Mouse (Mus musculus) lung, postnatal 14 days (tissue): Measurements from ENCODE around the gene Gm4952.
"Not testable (repeated sequence)": the region's sequence is repeated elsewhere in the genome, so short reads cannot be mapped to it uniquely, and the experiment has no call there.

ENCODE experiments used
- DNase-seq: peaks from one replicate; pipeline ENCODE4 v3.0.0; 2021

Gm4952 gene

DNA sequence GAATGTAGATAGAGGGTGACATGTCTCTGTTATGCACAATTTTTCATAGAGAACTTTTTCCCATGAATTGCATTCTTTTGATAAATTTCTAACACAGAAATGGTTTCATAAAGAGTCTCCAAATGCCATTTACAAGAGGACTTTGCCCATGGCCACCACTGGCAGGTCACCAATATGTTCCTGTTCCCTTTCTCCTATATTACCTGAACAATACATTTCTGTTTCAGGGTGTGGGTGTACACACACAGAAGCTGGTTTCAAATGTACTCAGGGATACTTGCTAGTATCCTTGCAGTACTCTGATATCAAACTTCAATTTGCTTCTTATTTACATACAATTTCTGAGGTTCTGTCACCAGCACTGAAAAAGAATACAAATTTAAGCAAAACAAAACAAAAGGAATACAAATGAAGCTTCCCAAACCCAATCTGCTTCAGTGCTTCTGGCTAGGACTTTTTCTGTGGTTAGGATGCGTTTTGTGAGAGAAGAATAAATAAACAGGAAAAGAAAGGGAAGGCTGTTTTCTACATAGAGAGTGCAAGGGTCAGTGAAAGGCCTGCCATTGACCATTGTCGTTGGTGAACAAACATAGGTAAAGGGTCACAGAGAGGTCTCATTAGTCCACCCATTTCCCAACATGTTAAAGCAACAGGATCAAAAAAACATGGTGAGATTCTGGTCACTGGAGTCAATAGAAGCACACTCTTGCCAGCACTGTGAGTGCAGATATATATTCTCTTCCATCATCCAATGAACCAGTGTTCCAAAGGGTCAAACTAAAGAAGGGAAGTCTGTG is 1.1 kb downstream of the Gm4952 start:
- DNase-seq = no peak

DNA sequence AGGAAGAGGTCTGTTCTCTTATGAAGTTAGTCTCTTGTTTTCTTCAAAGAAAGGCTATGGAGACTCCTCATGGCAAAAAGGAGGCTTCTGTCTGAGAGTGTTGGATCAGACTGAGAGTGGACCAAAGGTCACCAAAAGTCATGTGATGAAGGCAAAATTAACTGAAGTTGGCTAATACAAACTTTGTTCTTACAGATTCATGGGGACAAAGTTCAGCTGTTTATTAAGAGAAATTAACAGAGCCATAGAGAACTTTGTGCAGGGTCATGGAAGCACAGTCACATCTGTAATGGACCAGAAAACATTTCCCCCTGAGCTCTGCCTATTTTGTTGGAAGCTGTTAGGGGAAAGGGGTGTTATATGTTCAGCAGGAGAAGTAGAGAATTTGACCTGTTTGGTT is 8.6 kb downstream of the Gm4952 start:
- no peak for DNase-seq

- DNase-seq = no peak
Observed at GRCm38 (mm10) chr19:12613646-12614045, 13.9 kb downstream of the Gm4952 start.

DNA sequence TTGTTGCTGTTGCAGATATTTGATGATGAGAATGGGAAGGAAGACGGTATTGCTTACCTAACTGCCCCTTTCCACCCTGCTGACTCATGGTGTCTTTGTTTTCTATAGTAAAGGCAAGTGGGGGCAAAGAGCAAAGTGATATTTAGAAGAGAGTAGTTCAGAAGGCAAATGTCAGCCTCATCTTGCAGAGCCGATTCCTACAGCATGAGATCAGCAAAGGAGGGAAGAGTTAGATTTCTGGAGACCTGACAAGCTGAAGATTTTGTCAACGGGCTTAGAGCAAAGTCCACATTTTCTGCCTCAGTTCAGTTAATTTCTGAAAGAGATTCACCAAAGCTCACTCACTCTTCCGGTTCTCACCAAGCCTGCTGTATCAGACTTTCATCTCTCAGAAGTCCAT is 33.4 kb downstream of the Gm4952 start, which contains the start of gene Glyat:
Glyat (plus strand) TSS at position 133 of the 400 bp plus-strand sequence.
- no peak for DNase-seq

GRCm38 (mm10) chr19:12634259-12634658 is 34.5 kb downstream of the Gm4952 start:
- DNase-seq = no peak

DNA sequence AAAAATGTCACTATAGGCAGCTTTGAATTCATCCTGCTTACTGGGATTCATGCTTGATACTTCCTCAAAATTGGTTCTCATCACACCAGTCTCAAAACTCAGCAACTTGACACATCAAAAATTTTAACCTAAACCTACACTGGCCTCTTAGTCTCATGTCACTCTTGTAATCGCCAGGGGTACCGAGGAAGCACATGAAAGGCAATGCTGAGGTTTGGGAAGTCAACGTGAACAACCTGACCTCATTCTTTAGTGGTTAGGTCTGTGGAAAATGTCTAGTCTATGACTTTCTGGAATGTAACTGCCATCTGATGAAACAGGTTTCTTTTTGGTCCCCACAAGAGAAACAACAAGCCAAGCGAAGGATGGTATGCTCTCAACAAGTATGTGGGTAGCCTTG is 35.2 kb downstream of the Gm4952 start:
- DNase-seq = no peak

- DNase-seq = no peak
Observed at GRCm38 (mm10) chr19:12636863-12637262, 37.1 kb downstream of the Gm4952 start.

DNA sequence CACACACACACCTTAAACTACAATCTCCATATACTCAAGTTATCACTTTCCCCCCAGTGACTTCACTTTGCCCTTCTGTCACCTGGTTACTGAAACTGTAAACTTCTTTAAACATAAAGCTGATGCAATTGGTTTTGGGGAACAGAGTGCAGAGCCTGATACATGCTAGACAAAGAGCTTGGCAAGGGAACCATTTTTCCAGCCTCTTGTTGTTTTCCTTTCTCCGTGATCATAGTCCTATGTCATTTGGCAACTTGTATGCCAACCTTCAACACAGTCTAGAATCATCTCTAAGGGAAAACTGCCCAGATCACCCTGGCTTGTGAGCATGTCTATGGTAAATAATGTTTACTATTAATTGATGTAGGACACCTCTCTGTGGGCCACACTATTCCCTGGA is 38.3 kb downstream of the Gm4952 start:
- DNase-seq = no peak

- DNase-seq = no peak
Observed at GRCm38 (mm10) chr19:12649511-12649910, 49.7 kb downstream of the Gm4952 start.

DNA sequence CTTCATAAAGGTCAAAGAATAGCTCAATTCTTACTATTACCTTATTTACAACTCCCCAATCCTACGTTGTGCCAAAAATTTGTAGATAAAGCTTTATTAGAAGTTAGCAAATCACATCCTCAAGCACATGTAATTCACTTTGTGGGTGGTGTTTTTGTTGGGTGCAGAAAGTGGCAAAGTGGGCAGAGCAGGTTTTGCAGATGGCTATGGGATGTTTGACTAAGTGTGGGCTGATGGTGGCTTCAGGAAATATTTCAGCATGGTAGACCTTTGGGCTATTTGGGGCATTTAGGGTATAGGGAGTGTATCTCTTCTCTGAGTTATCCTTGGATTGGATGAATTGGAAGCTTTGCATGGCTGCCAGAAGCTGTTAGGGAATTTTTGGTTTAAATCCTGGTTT is 66.4 kb downstream of the Gm4952 start:
- DNase-seq = no peak

- not testable (repeated sequence) for DNase-seq
Observed at GRCm38 (mm10) chr19:12668601-12669000, 68.8 kb downstream of the Gm4952 start.

GRCm38 (mm10) chr19:12670139-12670538 is 70.4 kb downstream of the Gm4952 start, which contains the start of gene Olfr1442:
Gene Olfr1442, plus strand, starts transcription at chr19:12670439.
- DNase-seq = no peak

- no peak for DNase-seq
Observed at GRCm38 (mm10) chr19:12671051-12671450, 71.3 kb downstream of the Gm4952 start.

DNA sequence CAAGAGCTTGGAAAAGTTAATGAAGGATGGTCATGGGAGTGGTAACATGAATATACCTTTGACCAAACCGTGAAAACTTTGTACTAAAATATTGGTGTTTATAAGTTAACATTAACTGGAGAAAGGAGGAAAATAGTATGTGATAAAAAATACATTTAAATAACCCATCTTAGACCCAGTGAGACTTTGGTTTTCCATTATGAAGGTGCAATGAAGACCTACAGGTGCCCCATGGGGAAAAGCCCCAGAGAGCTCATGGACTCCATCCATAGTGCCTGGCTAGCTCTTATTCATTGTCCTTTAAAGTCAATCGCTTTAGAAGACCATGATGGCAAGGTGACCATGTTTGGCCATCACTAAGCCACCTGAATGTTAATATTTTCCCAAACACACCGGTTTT is 78.0 kb downstream of the Gm4952 start, which contains the start of gene Olfr1443:
Olfr1443 (plus strand) TSS at position 301 of the 400 bp plus-strand sequence.
- no peak for DNase-seq
